Mouse (Mus musculus) midbrain, embryonic 11.5 days (tissue): ENCODE measurements at regions not wholly inside any gene's neighbourhood (a gene's known extent, or its start where the extent isn't known, plus 50 kb on each side); places are given as distances from the start of the nearest gene placed in this dataset.

ENCODE experiments used
- ATAC-seq: fragments of 200-750 bp; cut with Nextera tagmentation; 2 replicates; pipeline ENCODE4 v1.8.0; 2017; ENCODE audit warnings: moderate TSS enrichment, moderate library complexity; ENCODE audit not compliant: low FRiP score
- DNase-seq: peaks from one replicate; pipeline ENCODE4 v3.0.0; 2015; ENCODE audit warnings: low spot score; ENCODE audit errors: missing footprints
- H3K27ac ChIP-seq: fragments of 300-500 bp; sonication (generic); 2 replicates; pipeline ENCODE4 v1.5.1; 2014; ENCODE audit warnings: low read depth, low read length
- H3K27me3 ChIP-seq: fragments of 300-500 bp; sonication (generic); 2 replicates; pipeline ENCODE4 v1.6.1; 2014; ENCODE audit warnings: mild to moderate bottlenecking, low read length, moderate library complexity, mixed read lengths; ENCODE audit not compliant: control insufficient read depth, insufficient read depth
- H3K36me3 ChIP-seq: fragments of 300-500 bp; sonication (generic); 2 replicates; pipeline ENCODE4 v1.6.1; 2014; ENCODE audit warnings: mild to moderate bottlenecking, low read length, moderate library complexity, mixed read lengths; ENCODE audit not compliant: control insufficient read depth, insufficient read depth
- H3K4me1 ChIP-seq: fragments of 300-500 bp; sonication (generic); 2 replicates; pipeline ENCODE4 v1.6.1; 2014; ENCODE audit warnings: low read length; ENCODE audit not compliant: control insufficient read depth, insufficient read depth
- H3K4me2 ChIP-seq: fragments of 300-500 bp; sonication (generic); 2 replicates; pipeline ENCODE4 v1.6.1; 2014; ENCODE audit warnings: mild to moderate bottlenecking, moderate library complexity
- H3K4me3 ChIP-seq: fragments of 300-500 bp; sonication (generic); 2 replicates; pipeline ENCODE4 v1.5.1; 2014; ENCODE audit warnings: low read depth, low read length
- H3K9ac ChIP-seq: fragments of 300-500 bp; sonication (generic); 2 replicates; pipeline ENCODE4 v1.6.1; 2014; ENCODE audit warnings: low read length
- H3K9me3 ChIP-seq: fragments of 300-500 bp; sonication (generic); 2 replicates; pipeline ENCODE4 v1.6.1; 2016; ENCODE audit warnings: low read length; ENCODE audit not compliant: control insufficient read depth
- WGBS: fragments of 180-500 bp; shearing (Covaris S2); extraction: QIAGEN DNeasy Blood & Tissue Kit; methylation state at CpG from one replicate; pipeline ENCODE4 v1.1.7; 2014; 5-methylcytosine and 5-hydroxymethylcytosine counted together

- Histone ChIP-seq H3K9ac (no peak overlapping the region), H3K9me3 (no peaks in the 10 kb centered on the region), H3K27ac (no peak overlapping the region), H3K36me3 (no peaks in the 10 kb centered on the region), H3K4me2 (no peak overlapping the region), H3K27me3 (no peaks in the 10 kb centered on the region), H3K4me3 (no peak overlapping the region), H3K4me1 (no peaks in the 10 kb centered on the region)
- 66% methylated on average over 7 of the region's 7 CpGs for WGBS
- no peak for DNase-seq
- ATAC-seq, result no peak
These were observed 125.2 kb upstream of the Syt6 start for GRCm38 (mm10) chr3:103449851-103450250.

GRCm38 (mm10) chr3:103451971-103452370, 123.1 kb upstream of the Syt6 start:
- Histone ChIP-seq H3K4me2 (no peak overlapping the region), H3K36me3 (no peaks in the 10 kb centered on the region), H3K27me3 (no peaks in the 10 kb centered on the region), H3K4me3 (no peak overlapping the region), H3K27ac (no peak overlapping the region), H3K4me1 (no peaks in the 10 kb centered on the region), H3K9me3 (no peaks in the 10 kb centered on the region), H3K9ac (no peak overlapping the region)
- WGBS, result 85% methylated on average over 3 of the region's 3 CpGs
- ATAC-seq (no peak), DNase-seq (no peak)

GRCm38 (mm10) chr3:103463760-103464159, 111.3 kb upstream of the Syt6 start:
- no peaks in the 10 kb centered on the region for H3K9me3 ChIP-seq
- H3K36me3 ChIP-seq, result no peaks in the 10 kb centered on the region
- H3K4me1 ChIP-seq, result peaks cover 12% of the 10 kb centered on the region; the same call in 1 of the 2 replicates
- no peak overlapping the region for H3K4me2 ChIP-seq
- no peak for DNase-seq
- WGBS, result 59% methylated on average over 4 of the region's 4 CpGs
- no peak overlapping the region for H3K9ac ChIP-seq
- H3K27ac ChIP-seq, result no peak overlapping the region
- no peak overlapping the region for H3K4me3 ChIP-seq
- ATAC-seq, result no peak
- H3K27me3 ChIP-seq, result no peaks in the 10 kb centered on the region

DNA sequence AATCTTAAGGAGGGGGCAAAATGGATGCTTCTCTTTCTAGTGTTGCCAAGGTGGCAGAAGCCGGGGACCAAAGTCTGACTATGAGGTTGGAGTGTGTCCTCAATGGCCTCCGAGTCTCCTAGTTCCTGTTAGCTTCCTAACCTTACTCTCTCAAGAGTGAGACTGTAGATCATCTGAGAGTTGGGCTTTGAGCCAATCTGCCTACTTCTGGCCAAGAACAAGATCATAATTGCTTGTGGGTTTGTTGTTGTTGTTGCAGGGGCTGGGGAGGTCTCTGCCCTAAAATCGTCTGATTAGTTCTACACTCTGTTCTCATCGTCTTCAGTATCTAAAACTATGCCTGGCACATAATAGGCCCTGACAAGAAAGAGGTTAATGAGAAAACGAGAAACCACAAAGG, 110.8 kb upstream of the Syt6 start:
- DNase-seq (no peak), ATAC-seq (no peak)
- Histone ChIP-seq H3K27ac (no peak overlapping the region), H3K4me1 (peaks cover 12% of the 10 kb centered on the region; the same call in 1 of the 2 replicates), H3K36me3 (no peaks in the 10 kb centered on the region), H3K9ac (no peak overlapping the region), H3K4me2 (no peak overlapping the region), H3K9me3 (no peaks in the 10 kb centered on the region), H3K27me3 (no peaks in the 10 kb centered on the region), H3K4me3 (no peak overlapping the region)
- WGBS, result 73% methylated on average over 5 of the region's 5 CpGs

- Histone ChIP-seq H3K27me3 (no peaks in the 10 kb centered on the region), H3K27ac (no peak overlapping the region), H3K9ac (no peak overlapping the region), H3K4me3 (no peak overlapping the region), H3K9me3 (no peaks in the 10 kb centered on the region), H3K4me2 (no peak overlapping the region), H3K36me3 (no peaks in the 10 kb centered on the region), H3K4me1 (peaks cover 12% of the 10 kb centered on the region; the same call in 1 of the 2 replicates)
- ATAC-seq (no peak), DNase-seq (no peak)
- WGBS, result 33% methylated on average over 4 of the region's 4 CpGs
These were observed 110.3 kb upstream of the Syt6 start for GRCm38 (mm10) chr3:103464729-103465128.

DNA sequence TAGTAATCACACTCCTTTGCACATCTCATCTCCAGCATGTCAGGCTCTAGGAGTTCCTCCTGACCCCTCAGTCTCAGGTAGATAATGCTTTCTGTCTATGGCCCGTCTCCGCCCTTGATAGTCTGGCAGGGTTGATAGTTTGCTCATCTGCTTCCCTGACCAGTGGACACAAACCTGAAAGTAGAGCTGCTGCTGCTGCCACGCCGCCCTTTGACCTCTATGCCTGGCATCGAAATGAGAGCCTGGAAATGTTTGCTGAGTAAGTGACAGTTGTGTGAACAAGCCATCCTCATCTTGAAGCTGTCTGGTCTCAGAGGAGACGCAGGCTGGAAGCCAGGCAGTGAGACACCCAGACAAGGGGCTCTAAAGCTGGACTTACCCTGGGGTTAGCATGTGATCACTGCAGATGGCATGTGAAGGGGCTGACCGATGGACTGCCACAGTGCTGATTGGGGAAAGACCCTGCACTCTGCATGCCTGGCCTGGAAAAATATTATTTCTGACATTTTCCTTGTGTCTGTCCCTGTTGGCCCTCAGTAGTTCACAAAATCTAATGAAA, 109.8 kb upstream of the Syt6 start:
- Histone ChIP-seq H3K27ac (no peak overlapping the region), H3K36me3 (no peaks in the 10 kb centered on the region), H3K9ac (no peak overlapping the region), H3K4me2 (no peak overlapping the region), H3K9me3 (no peaks in the 10 kb centered on the region), H3K4me1 (peaks cover 12% of the 10 kb centered on the region; the same call in 1 of the 2 replicates), H3K4me3 (no peak overlapping the region), H3K27me3 (no peaks in the 10 kb centered on the region)
- no peak for DNase-seq
- 74% methylated on average over 7 of the region's 7 CpGs for WGBS
- ATAC-seq, result no peak

GRCm38 (mm10) chr3:103465948-103466347, 109.1 kb upstream of the Syt6 start:
- no peak for DNase-seq
- no peak overlapping the region for H3K27ac ChIP-seq
- no peak for ATAC-seq

GRCm38 (mm10) chr3:103470586-103471400, 104.2 kb upstream of the Syt6 start:
- Histone ChIP-seq H3K9ac (no peak overlapping the region), H3K27me3 (no peaks in the 10 kb centered on the region), H3K9me3 (no peaks in the 10 kb centered on the region), H3K36me3 (no peaks in the 10 kb centered on the region), H3K4me1 (no peaks in the 10 kb centered on the region), H3K27ac (no peak overlapping the region), H3K4me2 (no peak overlapping the region), H3K4me3 (no peak overlapping the region)
- DNase-seq, result no peak
- WGBS, result 77% methylated on average over 15 of the region's 15 CpGs
- no peak for ATAC-seq

More at GRCm38 (mm10) chr3:103465948-103466347, 109.1 kb upstream of the Syt6 start:
- Histone ChIP-seq H3K36me3 (no peaks in the 10 kb centered on the region), H3K4me2 (no peak overlapping the region), H3K9ac (no peak overlapping the region), H3K27me3 (no peaks in the 10 kb centered on the region), H3K4me1 (peaks cover 12% of the 10 kb centered on the region; the same call in 1 of the 2 replicates), H3K4me3 (no peak overlapping the region), H3K9me3 (no peaks in the 10 kb centered on the region)
- WGBS, result 72% methylated on average over 2 of the region's 2 CpGs

GRCm38 (mm10) chr3:103472598-103472997, 102.4 kb upstream of the Syt6 start:
- no peak overlapping the region for H3K9ac ChIP-seq
- no peaks in the 10 kb centered on the region for H3K4me1 ChIP-seq
- DNase-seq (no peak), ATAC-seq (no peak)
- H3K36me3 ChIP-seq, result no peaks in the 10 kb centered on the region
- H3K27ac ChIP-seq, result no peak overlapping the region
- H3K9me3 ChIP-seq, result no peaks in the 10 kb centered on the region
- WGBS, result 85% methylated on average over 10 of the region's 10 CpGs
- no peak overlapping the region for H3K4me2 ChIP-seq
- H3K4me3 ChIP-seq, result no peak overlapping the region
- no peaks in the 10 kb centered on the region for H3K27me3 ChIP-seq
